Comparison of ENCODE assay signal across 9 mouse cellular contexts in the genomic region with DNA sequence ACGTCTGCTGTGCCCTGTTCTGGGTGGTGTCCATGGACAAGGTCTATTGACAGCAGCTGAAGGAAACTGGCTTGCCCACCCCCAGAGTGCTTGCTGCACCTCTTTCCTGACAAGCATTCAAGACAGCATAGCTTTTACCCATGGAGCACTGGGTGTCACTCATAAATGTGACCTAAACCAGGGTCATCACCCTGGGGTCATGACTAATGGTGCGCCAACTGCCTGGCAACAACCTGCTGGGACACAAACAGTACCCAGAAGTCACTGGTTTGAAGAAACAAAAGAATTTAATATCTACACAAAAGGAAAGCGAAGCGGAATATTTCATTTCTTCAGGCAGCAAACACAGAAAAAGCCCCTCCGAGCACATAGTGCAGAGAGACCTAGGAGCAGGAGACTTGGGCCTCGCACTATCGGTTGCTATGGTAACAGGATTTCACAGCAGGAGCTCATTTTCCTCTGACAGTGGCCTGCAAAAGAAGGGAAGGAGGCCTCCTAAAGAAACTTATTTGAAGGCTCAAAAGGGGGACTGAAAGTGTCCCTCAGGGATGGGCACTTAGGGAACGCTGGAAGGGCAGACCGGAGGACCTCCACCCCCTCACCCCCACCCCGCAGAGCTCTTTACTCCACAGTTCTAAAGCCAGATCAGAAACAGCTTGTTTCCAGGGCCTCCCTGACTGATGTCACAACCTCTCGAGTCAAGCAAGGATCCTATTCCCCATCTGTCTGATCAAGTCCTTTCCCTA. TPM values are rescaled to one million over a fixed set of nuclear protein-coding genes. Genes with fewer than 3 reads are reported as not detected.
DNase-seq lines count a peak whose midpoint lies in the region; ATAC-seq and TF ChIP-seq lines count a peak whose summit lies in the region.
"Had no signal": no experiment of that assay in that cellular context is flagged by ENCODE, and none has a peak within 500 bp of the region (broad histone marks: within the 10 kb centered on the region; RNA-seq: fewer than 3 reads in every experiment).

No protein-coding gene starts in this region.

- TF ChIP-seq POLR2A in kidney, adult 2 months (IDR thresholded peaks at IDR 0.05; ENCODE audit: low read depth, low read length): no peak

- no peak overlapping the region for H3K4me3 ChIP-seq in forebrain, embryonic 14.5 days (ENCODE audit: low read depth, low read length)
- H3K4me3 ChIP-seq in midbrain, embryonic 11.5 days (ENCODE audit: low read depth, low read length): no peak overlapping the region
- H3K4me3 ChIP-seq in kidney, adult 2 months (ENCODE audit: insufficient read depth, low read depth, low read length): no peak overlapping the region
- H3K4me3 ChIP-seq: layer of hippocampus, adult 2 months had no signal

- H3K36me3 ChIP-seq in forebrain, embryonic 14.5 days (ENCODE audit: control insufficient read depth, insufficient read depth, low read length): no peaks in the 10 kb centered on the region
- H3K36me3 ChIP-seq in midbrain, embryonic 11.5 days (ENCODE audit: control insufficient read depth, insufficient read depth, low read length): no peaks in the 10 kb centered on the region
- H3K36me3 ChIP-seq in kidney, adult 2 months (ENCODE audit: control insufficient read depth, insufficient read depth, low read length): no peaks in the 10 kb centered on the region

- H3K9ac ChIP-seq in forebrain, embryonic 14.5 days (ENCODE audit: low read length): 0 out of 2 replicates have a peak overlapping the region, but pooled peaks have one; percentile 5
- H3K9ac ChIP-seq in midbrain, embryonic 11.5 days (ENCODE audit: low read length): no peak overlapping the region

- H3K4me2 ChIP-seq in forebrain, embryonic 14.5 days (ENCODE audit: low read length): no peak overlapping the region
- H3K4me2 ChIP-seq in midbrain, embryonic 11.5 days: peak overlapping the region; percentile 19

- no peaks in the 10 kb centered on the region for H3K9me3 ChIP-seq in forebrain, embryonic 14.5 days (replicated peaks; ENCODE audit: control insufficient read depth, low read length)
- H3K9me3 ChIP-seq in midbrain, embryonic 11.5 days (ENCODE audit: control insufficient read depth, low read length): no peaks in the 10 kb centered on the region

- DNase-seq in cerebellum, postnatal 14 days: peak; percentile 77 to 83
- no peak for DNase-seq in cerebellum, adult 9-11 months
- peak; percentile 58 for DNase-seq in ZHBTc4 (ENCODE audit: low read depth, low spot score)
- peak; percentile 91 for DNase-seq in forebrain, embryonic 14.5 days (ENCODE audit: low spot score)
- peak; percentile 95 for DNase-seq in midbrain, embryonic 11.5 days (ENCODE audit: low spot score, missing footprints)
- no peak for DNase-seq in kidney, postnatal 4 days
- no peak for DNase-seq in kidney, adult 2 months
- no peak for DNase-seq in kidney, adult 8-10 months

- peaks cover 18% of the 10 kb centered on the region for H3K4me1 ChIP-seq in forebrain, embryonic 14.5 days (ENCODE audit: control insufficient read depth, insufficient read depth, low read length)
- peaks cover 33% of the 10 kb centered on the region for H3K4me1 ChIP-seq in midbrain, embryonic 11.5 days (ENCODE audit: control insufficient read depth, insufficient read depth, low read length)
- peaks cover 2% of the 10 kb centered on the region; the same call in 1 of the 2 replicates for H3K4me1 ChIP-seq in kidney, adult 2 months (ENCODE audit: control insufficient read depth, insufficient read depth, low read length)

- H3K27ac ChIP-seq in forebrain, embryonic 14.5 days (ENCODE audit: low read depth, low read length): peak overlapping the region; percentile 58; the same call in 1 of the 2 replicates
- no peak overlapping the region; the same call in 1 of the 2 replicates for H3K27ac ChIP-seq in midbrain, embryonic 11.5 days (ENCODE audit: low read depth, low read length)
- H3K27ac ChIP-seq in kidney, adult 2 months (ENCODE audit: insufficient read depth, low read depth, low read length): no peak overlapping the region
- H3K27ac ChIP-seq: layer of hippocampus, adult 2 months had no signal

- WGBS in forebrain, embryonic 14.5 days: 12% methylated on average over 11 of the region's 11 CpGs
- 12% methylated on average over 11 of the region's 11 CpGs for WGBS in midbrain, embryonic 11.5 days
- WGBS in kidney, adult 2 months: 76% methylated on average over 11 of the region's 11 CpGs

- no peak for TF ChIP-seq CTCF in kidney, adult 2 months (conservative IDR thresholded peaks at IDR 0.05; ENCODE audit: insufficient read depth, insufficient read length, low read depth, low read length)

- 0 out of 2 replicates have a peak, but pooled peaks cover 3% of the 10 kb centered on the region for H3K27me3 ChIP-seq in forebrain, embryonic 14.5 days (replicated peaks; ENCODE audit: control insufficient read depth, insufficient read depth, low read length)
- peaks cover 16% of the 10 kb centered on the region; the same call in 1 of the 2 replicates for H3K27me3 ChIP-seq in midbrain, embryonic 11.5 days (ENCODE audit: control insufficient read depth, insufficient read depth, low read length)
- H3K27me3 ChIP-seq in kidney, adult 2 months (replicated peaks; ENCODE audit: control insufficient read depth, insufficient read depth, low read length): no peaks in the 10 kb centered on the region

- ATAC-seq in forebrain, embryonic 14.5 days: peak; percentile 47; the same call in 1 of the 2 replicates
- peak; percentile 58 for ATAC-seq in midbrain, embryonic 11.5 days (ENCODE audit: low FRiP score)

RNA-seq across cellular contexts. Expression of gene Rph3al, which starts 25.7 kb away (rescaled TPM):
- polyA plus RNA-seq in forebrain, embryonic 14.5 days (2014; fragmentation: Nextera tagmentation; extraction: Ambion mirVana): 1.6 and 2.8 TPM in 2 replicates
- polyA plus RNA-seq in midbrain, embryonic 11.5 days (2014; fragmentation: Nextera tagmentation; extraction: Ambion mirVana): 0.66 and 1.1 TPM in 2 replicates
- 11.9 and 12.6 TPM in 2 replicates for polyA plus RNA-seq in kidney, adult 2 months (2012; rRNA removed)

RNA-seq across cellular contexts. Expression of gene 1700016K19Rik, which starts 35.8 kb away (rescaled TPM):
- 1.8 and 2.5 TPM in 2 replicates for polyA plus RNA-seq in forebrain, embryonic 14.5 days (2014; fragmentation: Nextera tagmentation; extraction: Ambion mirVana)
- 0.23 TPM in 1 of 2 replicates, not detected in the other for polyA plus RNA-seq in midbrain, embryonic 11.5 days (2014; fragmentation: Nextera tagmentation; extraction: Ambion mirVana)
- polyA plus RNA-seq in kidney, adult 2 months (2012; rRNA removed): 0.08 and 0.10 TPM in 2 replicates

Comparison
In these comparisons a context has a peak if more than half of its experiments do, and no peak if none do; other contexts are left out.
1. DNase-seq: peak in cerebellum, postnatal 14 days (2 of 2), ZHBTc4 (single experiment), forebrain, embryonic 14.5 days (single experiment) and midbrain, embryonic 11.5 days (single experiment); none in cerebellum, adult 9-11 months (single experiment), kidney, postnatal 4 days (0 of 2), kidney, adult 2 months (single experiment) and kidney, adult 8-10 months (0 of 2).